Mouse (Mus musculus): ENCODE results near the gene Nln. TPM values are rescaled to one million over a fixed set of nuclear protein-coding genes. Genes with fewer than 3 reads are reported as not detected.

Gene Nln
- total RNA-seq, 1 experiment: 24.2 TPM

DNA sequence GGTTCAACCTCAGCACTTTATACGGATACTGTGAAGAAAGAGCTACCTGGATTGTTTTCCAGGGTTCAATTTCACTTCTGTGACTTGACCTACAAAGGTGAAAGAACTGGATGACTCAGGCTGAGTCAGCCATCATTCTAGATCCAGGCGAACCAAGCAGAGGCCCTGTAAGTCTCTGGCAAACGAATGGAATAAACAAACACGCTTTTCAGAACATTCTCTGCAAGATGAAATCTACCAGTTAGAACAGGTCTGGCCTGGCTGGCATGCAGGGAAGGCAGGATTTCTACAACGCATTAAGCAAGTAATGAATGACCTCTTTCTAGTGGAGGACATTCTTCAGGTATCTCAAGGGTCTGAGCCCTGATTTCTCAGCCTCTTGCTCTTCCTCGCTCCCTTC, 131.6 kb downstream of the Nln start:
- no peaks in the 10 kb centered on the region for H3K36me3 ChIP-seq (ENCODE audit: control insufficient read depth, insufficient read depth, low read length, poor library complexity, severe bottlenecking)
- DNase-seq (ENCODE audit: low read depth, low spot score): no peak
- H3K27ac ChIP-seq (ENCODE audit: insufficient read depth, low read depth, low read length, poor library complexity, severe bottlenecking): no peak overlapping the region
- in situ Hi-C loops (cut with MboI; ENCODE audit: low sequenced_read_pairs in 2 of 2, unreplicated experiment in 2 of 2): no loop called here
- H3K9ac ChIP-seq (ENCODE audit: insufficient read depth, low read depth, low read length, poor library complexity, severe bottlenecking): no peak overlapping the region
- no peak for TF ChIP-seq ZNF384 (IDR thresholded peaks at IDR 0.05; ENCODE audit: low read depth, low read length)
- TF ChIP-seq CHD2 (IDR thresholded peaks at IDR 0.05; ENCODE audit: low read depth, low read length): no peak
- TF ChIP-seq MAFK (IDR thresholded peaks at IDR 0.05; ENCODE audit: insufficient read depth, low read depth, low read length): no peak
- no peak for TF ChIP-seq HCFC1 (IDR thresholded peaks at IDR 0.05; ENCODE audit: borderline replicate concordance, insufficient read depth, low read length)
- TF ChIP-seq ZC3H11A (IDR thresholded peaks at IDR 0.05; ENCODE audit: borderline replicate concordance, low read depth, low read length): no peak
- H3K4me3 ChIP-seq (ENCODE audit: insufficient read depth in 1 of 2, low read depth in 1 of 2, low read length in 2 of 2, poor library complexity in 1 of 2, severe bottlenecking in 1 of 2): no peak overlapping the region
- no peaks in the 10 kb centered on the region for H3K9me3 ChIP-seq (ENCODE audit: control insufficient read depth, insufficient read depth, low read depth, low read length)
- peaks cover 0 to 2% of the 10 kb centered on the region in 2 experiments; a peak in 1 of 4 replicates for H3K4me1 ChIP-seq (ENCODE audit: control insufficient read depth in 2 of 2, insufficient read depth in 2 of 2, low read length in 2 of 2, poor library complexity in 1 of 2)

DNA sequence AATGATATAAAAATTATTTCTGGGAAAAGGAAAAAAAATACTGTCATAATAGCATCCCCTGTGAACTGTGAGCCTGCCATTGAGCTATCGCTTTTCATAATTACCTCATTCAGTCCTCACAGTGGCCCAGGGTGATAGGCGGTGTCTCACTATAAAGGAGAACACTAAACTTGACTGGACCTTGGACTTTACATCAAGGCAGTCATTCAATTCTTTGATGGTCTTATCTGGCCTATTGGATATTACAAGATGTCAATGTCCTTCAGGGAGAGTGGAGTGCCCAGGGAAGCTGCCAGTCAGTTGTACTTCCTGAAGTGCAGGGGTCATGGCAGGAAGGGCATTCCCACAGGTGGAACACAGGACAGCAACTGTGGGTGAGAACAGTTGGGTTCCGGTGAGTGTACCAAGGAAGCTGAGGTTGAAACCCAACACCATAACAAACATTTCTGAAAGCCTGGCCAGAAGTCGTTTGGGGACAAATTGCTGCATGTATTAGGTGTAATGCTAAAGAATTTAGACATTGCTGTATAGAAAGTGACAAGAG, 133.2 kb downstream of the Nln start:
- no peak for DNase-seq (ENCODE audit: low read depth, low spot score)
- in situ Hi-C loops (cut with MboI; ENCODE audit: low sequenced_read_pairs in 2 of 2, unreplicated experiment in 2 of 2): no loop called here

GRCm38 (mm10) chr13:103975101-103975500, 134.3 kb downstream of the Nln start:
- H3K9ac ChIP-seq (ENCODE audit: insufficient read depth, low read depth, low read length, poor library complexity, severe bottlenecking): no peak overlapping the region
- peaks cover 0 to 2% of the 10 kb centered on the region in 2 experiments; a peak in 1 of 4 replicates for H3K4me1 ChIP-seq (ENCODE audit: control insufficient read depth in 2 of 2, insufficient read depth in 2 of 2, low read length in 2 of 2, poor library complexity in 1 of 2)
- no peaks in the 10 kb centered on the region for H3K9me3 ChIP-seq (ENCODE audit: control insufficient read depth, insufficient read depth, low read depth, low read length)
- H3K36me3 ChIP-seq (ENCODE audit: control insufficient read depth, insufficient read depth, low read length, poor library complexity, severe bottlenecking): no peaks in the 10 kb centered on the region
- no peak overlapping the region for H3K27ac ChIP-seq (ENCODE audit: insufficient read depth, low read depth, low read length, poor library complexity, severe bottlenecking)
- DNase-seq (ENCODE audit: low read depth, low spot score): no peak
- H3K4me3 ChIP-seq (ENCODE audit: insufficient read depth in 1 of 2, low read depth in 1 of 2, low read length in 2 of 2, poor library complexity in 1 of 2, severe bottlenecking in 1 of 2): no peak overlapping the region
- in situ Hi-C loops (cut with MboI; ENCODE audit: low sequenced_read_pairs in 2 of 2, unreplicated experiment in 2 of 2): no loop called here
- TF ChIP-seq MAFK (IDR thresholded peaks at IDR 0.05; ENCODE audit: insufficient read depth, low read depth, low read length) (no peak), HCFC1 (IDR thresholded peaks at IDR 0.05; ENCODE audit: borderline replicate concordance, insufficient read depth, low read length) (no peak), CHD2 (IDR thresholded peaks at IDR 0.05; ENCODE audit: low read depth, low read length) (no peak), ZNF384 (IDR thresholded peaks at IDR 0.05; ENCODE audit: low read depth, low read length) (no peak), ZC3H11A (IDR thresholded peaks at IDR 0.05; ENCODE audit: borderline replicate concordance, low read depth, low read length) (no peak)

More for the DNA sequence above, 133.2 kb downstream of the Nln start:
- Histone ChIP-seq H3K27ac (ENCODE audit: insufficient read depth, low read depth, low read length, poor library complexity, severe bottlenecking) (no peak overlapping the region), H3K4me1 (ENCODE audit: control insufficient read depth in 2 of 2, insufficient read depth in 2 of 2, low read length in 2 of 2, poor library complexity in 1 of 2) (peaks cover 0 to 2% of the 10 kb centered on the region in 2 experiments; a peak in 1 of 4 replicates), H3K36me3 (ENCODE audit: control insufficient read depth, insufficient read depth, low read length, poor library complexity, severe bottlenecking) (no peaks in the 10 kb centered on the region), H3K4me3 (ENCODE audit: insufficient read depth in 1 of 2, low read depth in 1 of 2, low read length in 2 of 2, poor library complexity in 1 of 2, severe bottlenecking in 1 of 2) (no peak overlapping the region), H3K9me3 (ENCODE audit: control insufficient read depth, insufficient read depth, low read depth, low read length) (no peaks in the 10 kb centered on the region), H3K9ac (ENCODE audit: insufficient read depth, low read depth, low read length, poor library complexity, severe bottlenecking) (no peak overlapping the region)
- no peak for TF ChIP-seq ZNF384 (IDR thresholded peaks at IDR 0.05; ENCODE audit: low read depth, low read length)

DNA sequence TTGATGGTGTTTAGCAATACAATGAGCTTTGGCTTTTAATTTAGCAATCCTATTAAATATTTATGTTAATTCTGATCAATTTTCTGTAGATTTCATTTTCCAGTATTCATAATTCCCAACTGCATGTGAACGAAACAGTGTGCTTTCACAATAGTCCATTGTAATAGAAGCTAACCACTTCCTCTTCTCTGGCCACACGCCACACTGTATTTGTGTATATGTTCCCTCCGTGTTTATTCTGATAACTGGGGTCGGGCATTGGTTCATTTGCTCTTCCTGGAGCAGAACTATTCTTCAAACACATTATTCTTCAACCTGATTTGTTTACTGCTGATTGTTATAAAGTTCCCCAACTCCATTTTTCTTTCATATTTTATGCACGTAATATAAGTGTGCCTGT, 135.4 kb downstream of the Nln start:
- Histone ChIP-seq H3K27ac (ENCODE audit: insufficient read depth, low read depth, low read length, poor library complexity, severe bottlenecking) (no peak overlapping the region), H3K4me3 (ENCODE audit: insufficient read depth in 1 of 2, low read depth in 1 of 2, low read length in 2 of 2, poor library complexity in 1 of 2, severe bottlenecking in 1 of 2) (no peak overlapping the region), H3K9ac (ENCODE audit: insufficient read depth, low read depth, low read length, poor library complexity, severe bottlenecking) (no peak overlapping the region), H3K9me3 (ENCODE audit: control insufficient read depth, insufficient read depth, low read depth, low read length) (no peaks in the 10 kb centered on the region), H3K36me3 (ENCODE audit: control insufficient read depth, insufficient read depth, low read length, poor library complexity, severe bottlenecking) (no peaks in the 10 kb centered on the region), H3K4me1 (ENCODE audit: control insufficient read depth in 2 of 2, insufficient read depth in 2 of 2, low read length in 2 of 2, poor library complexity in 1 of 2) (peaks cover 0 to 2% of the 10 kb centered on the region in 2 experiments; a peak in 1 of 4 replicates)
- TF ChIP-seq HCFC1 (IDR thresholded peaks at IDR 0.05; ENCODE audit: borderline replicate concordance, insufficient read depth, low read length): no peak
- no peak for TF ChIP-seq MAFK (IDR thresholded peaks at IDR 0.05; ENCODE audit: insufficient read depth, low read depth, low read length)
- no peak for TF ChIP-seq ZC3H11A (IDR thresholded peaks at IDR 0.05; ENCODE audit: borderline replicate concordance, low read depth, low read length)
- TF ChIP-seq CHD2 (IDR thresholded peaks at IDR 0.05; ENCODE audit: low read depth, low read length): no peak
- in situ Hi-C loops (cut with MboI; ENCODE audit: low sequenced_read_pairs in 2 of 2, unreplicated experiment in 2 of 2): no loop called here
- DNase-seq (ENCODE audit: low read depth, low spot score): no peak

Other genes starting within 250 kb of the Nln start
- 6.8 and 10.6 TPM in 2 replicates for gene Erbin, start 189.1 kb downstream of the Nln start, total RNA-seq (2012; rRNA removed)
- gene Sgtb, start 127 bp upstream of the Nln start, total RNA-seq (2012; rRNA removed): 6.2 and 10.0 TPM in 2 replicates
- 40.8 and 59.0 TPM in 2 replicates for gene Trappc13, start 68.9 kb upstream of the Nln start, total RNA-seq (2012; rRNA removed)
- gene Trim23, start 69.2 kb upstream of the Nln start, total RNA-seq (2012; rRNA removed): 16.3 and 18.9 TPM in 2 replicates
- gene Cenpk, start 119.0 kb upstream of the Nln start, total RNA-seq (2012; rRNA removed): 6.9 and 13.5 TPM in 2 replicates
- 16.6 and 26.2 TPM in 2 replicates for gene Ppwd1, start 119.2 kb upstream of the Nln start, total RNA-seq (2012; rRNA removed)
- gene Adamts6, start 178.2 kb upstream of the Nln start, total RNA-seq (2012; rRNA removed): 0.16 and 0.98 TPM in 2 replicates